In genomic region chr9:59533422-59533821, GRCm38 (mm10) we compare ENCODE assay signal across 23 mouse cellular contexts. TPM values are rescaled to one million over a fixed set of nuclear protein-coding genes. Genes with fewer than 3 reads are reported as not detected.
DNase-seq lines count a peak whose midpoint lies in the region; ATAC-seq and TF ChIP-seq lines count a peak whose summit lies in the region.
"Had no signal": no experiment of that assay in that cellular context is flagged by ENCODE, and none has a peak within 500 bp of the region (broad histone marks: within the 10 kb centered on the region; RNA-seq: fewer than 3 reads in every experiment).

No protein-coding gene starts in this region.

- no peaks in the 10 kb centered on the region for H3K36me3 ChIP-seq in liver, adult 2 months (ENCODE audit: control insufficient read depth, insufficient read depth, low read length)
- no peaks in the 10 kb centered on the region for H3K36me3 ChIP-seq in liver, embryonic 12.5 days
- H3K36me3 ChIP-seq in myocyte (ENCODE audit: control insufficient read depth, insufficient read depth): no peaks in the 10 kb centered on the region
- H3K36me3 ChIP-seq: G1E; heart, embryonic 10.5 days; heart, embryonic 13.5 days; hindbrain, embryonic 12.5 days; hindbrain, embryonic 15.5 days had no signal

- 80% methylated on average over 2 of the region's 2 CpGs for WGBS in liver, adult 2 months
- WGBS in liver, embryonic 12.5 days (ENCODE audit: insufficient replicate concordance): 58% methylated on average over 2 of the region's 2 CpGs

- TF ChIP-seq POLR2A in liver, adult 2 months (IDR thresholded peaks at IDR 0.05; ENCODE audit: extremely low read depth, insufficient read depth, low read length): no peak
- no peak for TF ChIP-seq POLR2A in bone marrow macrophage, adult 2 months (IDR thresholded peaks at IDR 0.05; ENCODE audit: borderline replicate concordance, low read depth, low read length)
- TF ChIP-seq POLR2A in myocyte (IDR thresholded peaks at IDR 0.05; ENCODE audit: insufficient read length, low read depth): no peak

- no peak overlapping the region for H3K4me2 ChIP-seq in liver, embryonic 12.5 days
- peak overlapping the region; percentile 53 for H3K4me2 ChIP-seq in myocyte (ENCODE audit: low read depth)
- H3K4me2 ChIP-seq: heart, embryonic 13.5 days; hindbrain, embryonic 12.5 days; hindbrain, embryonic 15.5 days had no signal

- no peak overlapping the region for H3K4me3 ChIP-seq in liver, adult 2 months (ENCODE audit: insufficient read depth, low read depth, low read length)
- no peak overlapping the region for H3K4me3 ChIP-seq in liver, embryonic 12.5 days
- H3K4me3 ChIP-seq in bone marrow macrophage, adult 2 months (ENCODE audit: insufficient read depth, low read length): no peak overlapping the region
- no peak overlapping the region for H3K4me3 ChIP-seq in myocyte
- H3K4me3 ChIP-seq: heart, adult 2 months; heart, embryonic 10.5 days; heart, embryonic 13.5 days; hindbrain, embryonic 12.5 days; hindbrain, embryonic 15.5 days had no signal

- H3K9me3 ChIP-seq in liver, embryonic 12.5 days (replicated peaks): no peaks in the 10 kb centered on the region
- H3K9me3 ChIP-seq: G1E; heart, embryonic 10.5 days; heart, embryonic 13.5 days; hindbrain, embryonic 12.5 days; hindbrain, embryonic 15.5 days had no signal

- no peak for ATAC-seq in liver, embryonic 12.5 days
- ATAC-seq: forebrain, embryonic 14.5 days; forebrain, postnatal 0 days had no signal

- no peak overlapping the region for H3K9ac ChIP-seq in liver, adult 2 months (ENCODE audit: low read depth, low read length)
- H3K9ac ChIP-seq in liver, embryonic 12.5 days: no peak overlapping the region
- H3K9ac ChIP-seq: forebrain, postnatal 0 days; heart, embryonic 13.5 days; hindbrain, embryonic 12.5 days; hindbrain, embryonic 15.5 days had no signal

- peak overlapping the region; percentile 53; the same call in 1 of the 2 replicates for H3K27ac ChIP-seq in liver, adult 2 months (replicated peaks; ENCODE audit: insufficient read depth, low read depth, low read length)
- no peak overlapping the region for H3K27ac ChIP-seq in liver, embryonic 12.5 days
- H3K27ac ChIP-seq in bone marrow macrophage, adult 2 months (ENCODE audit: insufficient read depth, low read depth, low read length): peak overlapping the region; percentile 52
- H3K27ac ChIP-seq: heart, embryonic 10.5 days; heart, embryonic 13.5 days; hindbrain, embryonic 12.5 days; hindbrain, embryonic 15.5 days had no signal

- H3K27me3 ChIP-seq in liver, adult 2 months (ENCODE audit: control insufficient read depth, insufficient read depth, low read length): no peaks in the 10 kb centered on the region
- H3K27me3 ChIP-seq in liver, embryonic 12.5 days (replicated peaks): 0 out of 2 replicates have a peak, but pooled peaks cover 3% of the 10 kb centered on the region
- H3K27me3 ChIP-seq in myocyte (ENCODE audit: control insufficient read depth, insufficient read depth, insufficient read length): no peaks in the 10 kb centered on the region
- H3K27me3 ChIP-seq: heart, embryonic 13.5 days; hindbrain, embryonic 12.5 days; hindbrain, embryonic 15.5 days; Patski had no signal

- no peaks in the 10 kb centered on the region for H3K79me2 ChIP-seq in liver, adult 2 months (ENCODE audit: control insufficient read depth, insufficient read depth, low read length)
- H3K79me2 ChIP-seq in myocyte (ENCODE audit: control insufficient read depth, insufficient read depth): no peaks in the 10 kb centered on the region

- TF ChIP-seq CTCF in liver, adult 2 months (IDR thresholded peaks at IDR 0.05; ENCODE audit: low read depth, low read length): no peak
- no peak for TF ChIP-seq CTCF in bone marrow macrophage, adult 2 months (IDR thresholded peaks at IDR 0.05; ENCODE audit: low read depth, low read length)

- H3K4me1 ChIP-seq in liver, adult 2 months (ENCODE audit: control insufficient read depth, insufficient read depth, low read length): peaks cover 3% of the 10 kb centered on the region
- no peaks in the 10 kb centered on the region for H3K4me1 ChIP-seq in liver, embryonic 12.5 days
- H3K4me1 ChIP-seq in bone marrow macrophage, adult 2 months (ENCODE audit: control insufficient read depth, insufficient read depth, low read length): peaks cover 41% of the 10 kb centered on the region
- H3K4me1 ChIP-seq: heart, embryonic 10.5 days; heart, embryonic 13.5 days; hindbrain, embryonic 12.5 days; hindbrain, embryonic 15.5 days had no signal

- no peak for DNase-seq in liver, adult 2 months (ENCODE audit: extremely low read depth, low read depth, low spot score)
- no peak for DNase-seq in kidney, adult 8-10 months
- no peak for DNase-seq in layer of hippocampus, adult 9-10 months (ENCODE audit: low spot score)
- DNase-seq: forebrain, postnatal 0 days had no signal

- H3ac ChIP-seq in myocyte (ENCODE audit: control insufficient read depth, insufficient read length): no peak overlapping the region

TF ChIP-seq in myocyte, 11 proteins besides CTCF, POLR2A, EP300 and RAD21:
- TF ChIP-seq MAX (IDR thresholded peaks at IDR 0.05; ENCODE audit: low read depth): no peak
- no peak for TF ChIP-seq REST (IDR thresholded peaks at IDR 0.05; ENCODE audit: insufficient read depth, insufficient read length)
- no peak for TF ChIP-seq TCF3 (IDR thresholded peaks at IDR 0.05; ENCODE audit: insufficient read length, low read depth)
- no peak for TF ChIP-seq TCF12 (IDR thresholded peaks at IDR 0.05; ENCODE audit: insufficient read depth, poor library complexity, severe bottlenecking)
- no peak for TF ChIP-seq MYOD1 (IDR thresholded peaks at IDR 0.05; ENCODE audit: control insufficient read depth in 1 of 3, insufficient read length in 2 of 3, low read depth in 2 of 3)
- TF ChIP-seq USF1 (IDR thresholded peaks at IDR 0.05; ENCODE audit: low read depth): no peak
- no peak for TF ChIP-seq MYOG (IDR thresholded peaks at IDR 0.05; ENCODE audit: control insufficient read depth in 1 of 3, insufficient read depth in 1 of 3, insufficient read length in 2 of 3, low read depth in 2 of 3)
- no peak for TF ChIP-seq POLR2AphosphoS2 (IDR thresholded peaks at IDR 0.05; ENCODE audit: insufficient read length, low read depth)
- TF ChIP-seq E2F4 (IDR thresholded peaks at IDR 0.05; ENCODE audit: insufficient read depth): no peak
- no peak for TF ChIP-seq CEBPB (IDR thresholded peaks at IDR 0.05; ENCODE audit: insufficient read depth, poor library complexity, severe bottlenecking)

RNA-seq across cellular contexts. Expression of gene Hexa, which starts 5.9 kb away (rescaled TPM):
- total RNA-seq in liver, adult 2 months (2014; rRNA removed): 39.6 and 46.2 TPM in 2 replicates
- 38.9 and 46.2 TPM in 2 replicates for polyA plus RNA-seq in liver, adult 2 months (2012; rRNA removed)
- polyA plus RNA-seq in liver, embryonic 12.5 days (2016; fragmentation: Nextera tagmentation; extraction: Ambion mirVana): 42.4 and 42.5 TPM in 2 replicates
- polyA plus RNA-seq in bone marrow macrophage, adult 2 months (2012; ENCODE audit: insufficient read depth, insufficient read length, missing spikeins): 952 and 993 TPM in 2 replicates
- polyA plus RNA-seq in myocyte (2012; fragmentation: generic; extraction: Trizol): 131 TPM

RNA-seq across cellular contexts. Expression of gene Tmem202, which starts 6.2 kb away (rescaled TPM):
- 0.18 TPM in 1 of 2 replicates, not detected in the other for total RNA-seq in liver, adult 2 months (2014; rRNA removed)
- 0.07 TPM in 1 of 2 replicates, not detected in the other for polyA plus RNA-seq in liver, adult 2 months (2012; rRNA removed)
- not detected in 2 replicates for polyA plus RNA-seq in liver, embryonic 12.5 days (2016; fragmentation: Nextera tagmentation; extraction: Ambion mirVana)
- 1.3 and 1.6 TPM in 2 replicates for polyA plus RNA-seq in bone marrow macrophage, adult 2 months (2012; ENCODE audit: insufficient read depth, insufficient read length, missing spikeins)
- 1.2 TPM for polyA plus RNA-seq in myocyte (2012; fragmentation: generic; extraction: Trizol)
- total RNA-seq: G1E; granulocyte monocyte progenitor cell, adult 5-6 weeks; hematopoietic stem cell, adult 5-6 weeks had no signal
- polyA plus RNA-seq: embryonic facial prominence, embryonic 11.5 days; forebrain, embryonic 11.5 days; G1E; hindbrain, embryonic 12.5 days; intestine, embryonic 14.5 days had no signal

RNA-seq across cellular contexts. Expression of gene Celf6, which starts 44.3 kb away (rescaled TPM):
- not detected in 2 replicates for total RNA-seq in liver, adult 2 months (2014; rRNA removed)
- not detected in 2 replicates for polyA plus RNA-seq in liver, adult 2 months (2012; rRNA removed)
- 0.11 TPM in 1 of 2 replicates, not detected in the other for polyA plus RNA-seq in liver, embryonic 12.5 days (2016; fragmentation: Nextera tagmentation; extraction: Ambion mirVana)
- not detected in 2 replicates for polyA plus RNA-seq in bone marrow macrophage, adult 2 months (2012; ENCODE audit: insufficient read depth, insufficient read length, missing spikeins)
- polyA plus RNA-seq in myocyte (2012; fragmentation: generic; extraction: Trizol): not detected
- total RNA-seq: G1E; gastrocnemius, adult 8-10 months; gastrocnemius, postnatal 36 days; granulocyte monocyte progenitor cell, adult 5-6 weeks; heart, adult 2 months; heart, postnatal 25 days; hematopoietic stem cell, adult 5-6 weeks had no signal
- polyA plus RNA-seq: G1E; heart, adult 2 months; heart, embryonic 10.5 days; Patski had no signal

RNA-seq across cellular contexts. Expression of gene Arih1, which starts 47.0 kb away (rescaled TPM):
- total RNA-seq in liver, adult 2 months (2014; rRNA removed): 26.6 and 31.4 TPM in 2 replicates
- 9.5 and 10.2 TPM in 2 replicates for polyA plus RNA-seq in liver, adult 2 months (2012; rRNA removed)
- 13.7 and 15.9 TPM in 2 replicates for polyA plus RNA-seq in liver, embryonic 12.5 days (2016; fragmentation: Nextera tagmentation; extraction: Ambion mirVana)
- polyA plus RNA-seq in bone marrow macrophage, adult 2 months (2012; ENCODE audit: insufficient read depth, insufficient read length, missing spikeins): 53.4 and 55.1 TPM in 2 replicates
- polyA plus RNA-seq in myocyte (2012; fragmentation: generic; extraction: Trizol): 38.1 TPM
